Mouse (Mus musculus) kidney, adult 9 months (tissue): ENCODE results near the gene Brca1.
"Not testable (repeated sequence)": the region's sequence is repeated elsewhere in the genome, so short reads cannot be mapped to it uniquely, and the experiment has no call there.

ENCODE experiments used
- DNase-seq: peaks from one replicate; pipeline ENCODE4 v3.0.0; 2022

The Brca1 gene

GRCm38 (mm10) chr11:101448274-101448746, 103.4 kb downstream of the Brca1 start, which contains the start of gene Ifi35:
Gene Ifi35 (plus strand): TSS chr11:101448407.
- DNase-seq = peak; percentile 86

- no peak for DNase-seq
These were observed 104.0 kb downstream of the Brca1 start for GRCm38 (mm10) chr11:101447786-101448185.

- DNase-seq = not testable (repeated sequence)
These were observed 104.9 kb downstream of the Brca1 start for GRCm38 (mm10) chr11:101446860-101447259.

GRCm38 (mm10) chr11:101446319-101446718, 105.4 kb downstream of the Brca1 start:
- no peak for DNase-seq

GRCm38 (mm10) chr11:101442760-101443159, 109.0 kb downstream of the Brca1 start:
- DNase-seq = no peak

GRCm38 (mm10) chr11:101442127-101442693, 109.5 kb downstream of the Brca1 start, which contains the start of gene Rpl27:
Gene Rpl27 (plus strand): TSS chr11:101442298.
- peak; percentile 99 for DNase-seq

- not testable (repeated sequence) for DNase-seq
These were observed 110.2 kb downstream of the Brca1 start for GRCm38 (mm10) chr11:101441450-101442126.
